Mouse (Mus musculus): Measurements from ENCODE around the gene Prkca. TPM values are rescaled to one million over a fixed set of nuclear protein-coding genes. Genes with fewer than 3 reads are reported as not detected.

Prkca gene
- total RNA-seq, 2 experiments from 2014 or later = 211 to 241 TPM

- no peak for DNase-seq (ENCODE audit: low spot score in 2 of 2)
- H3K4me3 ChIP-seq = no peak overlapping the region
- no peak overlapping the region for H3K27ac ChIP-seq
- no peak for TF ChIP-seq CTCF (conservative IDR thresholded peaks at IDR 0.05)
Measured at GRCm38 (mm10) chr11:107887342-107887741, 456.4 kb downstream of the Prkca start.

Small RNA genes lying within 50 kb of the gene (microRNA-seq; reads per million reads assigned to microRNA genes)
- gene Mir7223 = 0 reads per million in 2 experiments

Other genes with a start within 250 kb of the Prkca start
- 1 to 10 TPM in 1 of 2 experiments, under 1 TPM in 1; 0.82 to 1.0 TPM for gene Apoh, start 574 bp downstream of the Prkca start, total RNA-seq (2021)
- 10 to 100 TPM; 21.0 to 23.1 TPM for gene Cep112, start 81.3 kb upstream of the Prkca start, total RNA-seq (2021)